Mouse (Mus musculus) ES-E14 (cell line): ENCODE results near the gene Fuom. TPM values are rescaled to one million over a fixed set of nuclear protein-coding genes. Genes with fewer than 3 reads are reported as not detected.

Experiments
- DNase-seq: peaks from one replicate; pipeline ENCODE4 v3.0.0-alpha.2; 2013; ENCODE audit warnings: low read depth, low spot score
- H3K27ac ChIP-seq: 2 replicates; pipeline ENCODE4 v1.5.1; 2012; ENCODE audit warnings: low read depth, mild to moderate bottlenecking, low read length, moderate library complexity, mixed read lengths; ENCODE audit not compliant: poor library complexity, insufficient read depth, severe bottlenecking
- H3K36me3 ChIP-seq: 2 replicates; pipeline ENCODE4 v1.6.1; 2012; ENCODE audit warnings: mild to moderate bottlenecking, low read length, moderate library complexity, mixed read lengths; ENCODE audit not compliant: control insufficient read depth, poor library complexity, insufficient read depth, severe bottlenecking
- H3K4me1 ChIP-seq, 2 experiments: fragments of 150-350 bp in 1 of 2; sonication (generic) in 1 of 2; 2 replicates each; pipeline ENCODE4 v1.6.1; 2012; ENCODE audit warnings: low read length in 2 of 2, mild to moderate bottlenecking in 1 of 2, mixed read lengths in 1 of 2; ENCODE audit not compliant: control insufficient read depth in 2 of 2, insufficient read depth in 2 of 2, poor library complexity in 1 of 2
- H3K4me3 ChIP-seq, 2 experiments: fragments of 150-350 bp in 1 of 2; sonication (generic) in 1 of 2; 2 replicates each; pipeline ENCODE4 v1.5.1; 2012; ENCODE audit warnings: low read length in 2 of 2, low read depth in 1 of 2, mild to moderate bottlenecking in 1 of 2, mixed read lengths in 1 of 2; ENCODE audit not compliant: insufficient read depth in 1 of 2, poor library complexity in 1 of 2, severe bottlenecking in 1 of 2
- H3K9ac ChIP-seq: 2 replicates; pipeline ENCODE4 v1.6.1; 2012; ENCODE audit warnings: low read depth, mild to moderate bottlenecking, low read length, mixed read lengths; ENCODE audit not compliant: poor library complexity, insufficient read depth, severe bottlenecking
- H3K9me3 ChIP-seq: fragments of 150-350 bp; sonication (generic); 2 replicates; pipeline ENCODE4 v1.6.1; 2012; ENCODE audit warnings: low read depth, mild to moderate bottlenecking, low read length; ENCODE audit not compliant: control insufficient read depth, insufficient read depth
- CHD2 ChIP-seq: IDR thresholded peaks from 2 replicates; pipeline ENCODE4 v1.6.1; 2014; ENCODE audit warnings: mild to moderate bottlenecking, low read depth, low read length, inconsistent platforms
- HCFC1 ChIP-seq: IDR thresholded peaks from 2 replicates; pipeline ENCODE4 v1.6.1; 2012; ENCODE audit warnings: low read length, inconsistent platforms, borderline replicate concordance; ENCODE audit not compliant: insufficient read depth
- MAFK ChIP-seq: IDR thresholded peaks from 2 replicates; pipeline ENCODE4 v1.6.1; 2014; ENCODE audit warnings: mild to moderate bottlenecking, low read depth, low read length, inconsistent platforms; ENCODE audit not compliant: insufficient read depth
- ZC3H11A ChIP-seq: IDR thresholded peaks from 2 replicates; pipeline ENCODE4 v1.6.1; 2012; ENCODE audit warnings: low read depth, mild to moderate bottlenecking, inconsistent platforms, low read length, borderline replicate concordance
- ZNF384 ChIP-seq: IDR thresholded peaks from 2 replicates; pipeline ENCODE4 v1.6.1; 2012; ENCODE audit warnings: low read depth, low read length, inconsistent platforms
- in situ Hi-C, 2 experiments: fragments of 600-800 bp; cut with MboI; formaldehyde crosslinking; loops; one replicate each; pipeline ENCODE4 v1.15.1; 2025; ENCODE audit warnings: low sequenced_read_pairs in 2 of 2, inconsistent platforms in 1 of 2; ENCODE audit not compliant: unreplicated experiment in 2 of 2
- total RNA-seq: library from RNA; depleted of rRNA; stranded (reverse); fragments of 300-350 nt; gene quantifications from 2 replicates; pipeline ENCODE4 v1.2.3, GENCODE M21; 2012

The Fuom gene
- total RNA-seq, 1 experiment = 6.6 TPM

DNA sequence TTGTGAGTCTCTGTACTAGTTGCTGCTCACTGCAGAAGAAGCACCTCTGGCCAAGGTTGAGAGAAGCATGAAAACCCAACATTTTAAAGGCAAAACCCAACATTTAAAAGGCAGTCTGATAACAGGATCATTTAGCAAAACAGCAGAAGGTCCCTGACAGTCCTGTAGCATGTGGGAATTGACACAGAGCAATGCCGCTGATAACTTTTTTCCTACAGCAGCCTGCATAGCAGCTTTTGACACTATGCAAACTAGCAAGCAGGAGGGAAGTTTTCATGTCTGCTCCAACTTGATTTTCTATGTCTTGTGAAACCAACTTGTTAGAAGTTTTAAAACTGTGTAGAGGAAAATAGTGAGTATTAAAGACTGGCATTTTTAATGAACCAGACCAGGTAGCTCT is 22.1 kb upstream of the Fuom start:
- no peak overlapping the region for H3K9ac ChIP-seq
- H3K4me3 ChIP-seq = no peak overlapping the region
- H3K36me3 ChIP-seq = no peaks in the 10 kb centered on the region; the same call in 1 of the 2 replicates
- H3K27ac ChIP-seq = no peak overlapping the region
- in situ Hi-C loops = no loop called here
- no peaks in the 10 kb centered on the region for H3K9me3 ChIP-seq
- no peak for DNase-seq
- TF ChIP-seq CHD2 (no peak), ZNF384 (no peak), MAFK (no peak), ZC3H11A (no peak), HCFC1 (no peak)
- peaks cover 0 to 17% of the 10 kb centered on the region in 2 experiments; a peak in 1 of 4 replicates for H3K4me1 ChIP-seq

DNA sequence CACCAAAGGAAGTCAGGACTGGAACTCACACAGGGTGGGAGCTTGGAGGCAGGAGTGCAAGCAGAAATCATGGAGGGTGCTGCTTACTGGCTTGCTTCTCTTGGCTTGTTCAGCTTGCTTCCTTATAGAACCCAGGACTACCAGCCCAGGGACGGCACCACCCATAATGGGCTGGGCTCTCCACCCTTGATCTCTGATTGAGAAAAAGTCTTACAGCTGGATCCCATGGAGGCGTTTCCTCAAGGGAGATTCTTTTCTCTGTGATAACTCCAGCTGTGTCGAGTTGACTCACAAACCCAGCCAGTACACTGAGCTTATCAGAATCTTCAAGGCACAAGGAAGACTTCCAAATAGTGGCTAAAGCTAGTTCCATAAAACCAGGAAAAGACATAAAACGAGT is 20.5 kb upstream of the Fuom start:
- no peak for TF ChIP-seq ZC3H11A
- TF ChIP-seq MAFK = no peak
- no peak for TF ChIP-seq CHD2
- no peak overlapping the region for H3K4me3 ChIP-seq
- in situ Hi-C loops = no loop called here
- DNase-seq = no peak
- H3K9me3 ChIP-seq = no peaks in the 10 kb centered on the region
- no peak overlapping the region for H3K27ac ChIP-seq
- H3K4me1 ChIP-seq = peaks cover 0 to 17% of the 10 kb centered on the region in 2 experiments; a peak in 1 of 4 replicates
- no peak overlapping the region for H3K9ac ChIP-seq
- H3K36me3 ChIP-seq = no peaks in the 10 kb centered on the region; the same call in 1 of the 2 replicates

DNA sequence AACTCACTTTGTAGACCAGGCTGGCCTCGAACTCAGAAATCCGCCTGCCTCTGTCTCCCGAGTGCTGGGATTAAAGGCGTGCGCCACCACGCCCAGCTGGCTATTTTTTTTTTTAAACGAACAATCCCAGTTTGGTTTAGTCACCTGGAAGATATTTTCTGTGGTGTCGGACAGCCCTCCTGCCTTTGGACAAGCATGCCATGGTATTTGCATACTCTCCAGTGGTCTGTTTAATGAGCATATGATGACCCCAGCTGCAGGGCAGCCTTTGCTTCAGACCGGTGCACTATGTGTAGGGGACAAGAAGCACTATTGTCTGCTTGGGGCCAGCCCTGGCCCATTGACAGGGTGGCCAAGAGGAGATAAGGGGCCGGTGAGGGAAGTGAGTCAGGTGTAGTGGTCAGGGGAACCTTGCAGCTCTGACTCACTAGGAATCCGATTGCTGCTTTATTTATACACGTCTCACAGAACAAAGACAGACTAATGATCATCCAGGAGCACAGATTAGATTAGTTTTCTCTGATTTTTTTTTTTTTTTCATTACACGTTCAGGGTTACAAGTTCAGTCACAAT is 19.2 kb upstream of the Fuom start:
- H3K9me3 ChIP-seq = no peaks in the 10 kb centered on the region
- no peak for TF ChIP-seq ZNF384
- no peak for TF ChIP-seq HCFC1
- no peak for TF ChIP-seq MAFK
- no peak for TF ChIP-seq ZC3H11A
- TF ChIP-seq CHD2 = no peak
- H3K9ac ChIP-seq = no peak overlapping the region
- in situ Hi-C loops = no loop called here
- H3K4me1 ChIP-seq = peaks cover 1 to 14% of the 10 kb centered on the region in 2 experiments; a peak in 1 of 4 replicates
- no peak overlapping the region for H3K4me3 ChIP-seq
- no peaks in the 10 kb centered on the region for H3K36me3 ChIP-seq
- DNase-seq = no peak
- H3K27ac ChIP-seq = no peak overlapping the region

DNA sequence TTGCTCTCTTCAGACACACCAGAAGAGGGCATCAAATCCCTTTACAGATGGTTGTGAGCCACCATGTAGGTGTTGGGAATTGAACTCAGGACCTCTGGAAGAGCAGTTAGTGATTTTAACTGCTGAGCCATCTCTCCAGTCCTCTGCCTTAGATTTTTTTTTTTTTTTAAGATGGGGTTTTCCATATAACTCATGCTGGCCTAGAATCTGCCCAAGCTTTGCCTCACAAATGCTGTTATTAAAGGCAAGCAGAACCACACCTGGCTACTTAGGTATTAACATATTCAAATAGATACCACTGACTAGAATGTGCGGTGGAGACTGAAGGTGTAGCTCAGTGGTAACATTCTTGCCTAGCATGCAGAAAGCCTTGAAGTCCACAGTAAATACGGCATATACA is 18.2 kb upstream of the Fuom start:
- H3K4me1 ChIP-seq = peaks cover 1 to 14% of the 10 kb centered on the region in 2 experiments; a peak in 1 of 4 replicates
- in situ Hi-C loops = no loop called here
- TF ChIP-seq ZC3H11A (no peak), MAFK (no peak), HCFC1 (no peak), ZNF384 (no peak), CHD2 (no peak)

More for the DNA sequence above, 18.2 kb upstream of the Fuom start:
- DNase-seq = no peak
- Histone ChIP-seq H3K27ac (no peak overlapping the region), H3K9ac (no peak overlapping the region), H3K9me3 (no peaks in the 10 kb centered on the region), H3K36me3 (no peaks in the 10 kb centered on the region), H3K4me3 (no peak overlapping the region)
